Mouse (Mus musculus): ENCODE measurements around the gene Slc17a9. TPM values are rescaled to one million over a fixed set of nuclear protein-coding genes. Genes with fewer than 3 reads are reported as not detected.

Slc17a9 gene
- polyA plus RNA-seq, 1 experiment from 2014 or later, result 0.45 TPM

- 2% methylated on average over 2 of the region's 2 CpGs for WGBS
- Histone ChIP-seq H3K4me1 (replicated peaks; ENCODE audit: control insufficient read depth, insufficient read depth, low read length) (no peaks in the 10 kb centered on the region), H3K9ac (ENCODE audit: low read depth, low read length) (no peak overlapping the region), H3K36me3 (ENCODE audit: control insufficient read depth, insufficient read depth, low read length) (no peaks in the 10 kb centered on the region), H3K4me3 (ENCODE audit: low read depth, low read length) (no peak overlapping the region), H3K4me2 (replicated peaks; ENCODE audit: low read depth, low read length) (no peak overlapping the region), H3K27me3 (ENCODE audit: control insufficient read depth, insufficient read depth, low read length) (no peaks in the 10 kb centered on the region; the same call in 1 of the 2 replicates), H3K27ac (ENCODE audit: low read depth, low read length) (no peak overlapping the region), H3K9me3 (ENCODE audit: control insufficient read depth, low read length) (no peaks in the 10 kb centered on the region)
- DNase-seq (ENCODE audit: low spot score), result no peak
- no peak for ATAC-seq (ENCODE audit: low FRiP score)
Measured at GRCm38 (mm10) chr2:180756786-180757185, 31.7 kb downstream of the Slc17a9 start.

DNA sequence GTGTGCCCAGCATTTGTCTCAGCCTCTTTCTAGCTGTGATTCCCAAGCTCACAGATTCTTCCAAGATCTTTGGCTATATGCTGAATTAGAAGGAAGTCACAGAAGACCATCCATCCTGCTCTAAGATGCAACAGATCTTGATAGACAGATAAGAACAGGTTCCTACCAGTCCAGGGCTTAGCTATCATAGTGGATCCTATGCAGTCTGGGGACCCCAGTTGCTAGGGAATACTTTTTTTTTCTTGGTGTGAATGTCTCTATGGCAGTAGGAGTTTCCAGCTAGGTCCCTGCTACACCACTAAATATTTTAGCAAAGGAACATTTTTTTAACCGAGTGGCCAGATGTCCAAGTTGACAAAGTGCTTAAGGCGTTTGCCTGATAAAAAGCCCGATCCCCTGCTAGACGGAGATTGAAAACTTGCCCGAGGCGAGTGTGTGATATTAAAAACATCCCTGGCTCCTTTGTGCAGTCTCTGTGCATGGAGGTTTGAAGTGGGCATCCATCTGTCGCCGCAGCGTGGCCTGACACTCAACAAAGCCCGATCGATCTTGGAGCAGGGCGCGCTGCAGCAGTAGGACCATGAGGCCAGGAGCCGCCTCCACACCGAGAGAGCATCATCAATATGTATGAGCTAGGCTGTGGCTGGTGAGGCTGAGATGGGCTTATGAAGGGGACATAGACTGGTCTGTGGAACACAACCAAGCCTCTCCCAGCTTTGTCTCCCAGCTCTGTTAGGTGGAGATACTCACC lies 33.6 kb downstream of the Slc17a9 start:
- H3K4me3 ChIP-seq (ENCODE audit: low read depth, low read length), result no peak overlapping the region
- no peak overlapping the region for H3K4me2 ChIP-seq (replicated peaks; ENCODE audit: low read depth, low read length)
- no peaks in the 10 kb centered on the region for H3K36me3 ChIP-seq (ENCODE audit: control insufficient read depth, insufficient read depth, low read length)
- WGBS, result 30% methylated on average over 15 of the region's 15 CpGs
- no peak overlapping the region for H3K9ac ChIP-seq (ENCODE audit: low read depth, low read length)
- no peaks in the 10 kb centered on the region for H3K4me1 ChIP-seq (replicated peaks; ENCODE audit: control insufficient read depth, insufficient read depth, low read length)
- peak overlapping the region; percentile 76 for H3K27ac ChIP-seq (ENCODE audit: low read depth, low read length)
- H3K9me3 ChIP-seq (ENCODE audit: control insufficient read depth, low read length), result no peaks in the 10 kb centered on the region
- ATAC-seq (ENCODE audit: low FRiP score), result peak; percentile 90
- peak; percentile 70 for DNase-seq (ENCODE audit: low spot score)
- H3K27me3 ChIP-seq (ENCODE audit: control insufficient read depth, insufficient read depth, low read length), result no peaks in the 10 kb centered on the region; the same call in 1 of the 2 replicates

DNA sequence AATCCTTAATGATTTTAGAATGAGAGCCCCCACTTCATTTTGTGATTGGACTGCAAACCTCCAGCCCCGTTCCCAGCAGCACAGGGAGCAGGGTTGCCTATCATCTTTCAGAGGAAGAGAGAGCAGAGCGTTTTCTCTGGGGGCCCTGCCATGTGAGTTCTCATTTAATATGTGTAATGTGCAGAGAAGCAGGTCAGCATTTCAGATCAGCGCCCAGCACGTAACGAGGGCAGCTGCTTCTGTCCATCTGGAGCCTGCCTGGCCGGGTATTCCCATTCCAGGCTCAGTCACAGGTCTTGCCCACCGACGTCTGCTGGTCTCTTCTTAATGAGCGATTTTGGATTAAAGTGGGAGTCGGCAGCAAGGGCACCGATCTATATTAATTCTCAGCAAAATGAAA lies 39.9 kb downstream of the Slc17a9 start:
- no peak overlapping the region for H3K27ac ChIP-seq (ENCODE audit: low read depth, low read length)

GRCm38 (mm10) chr2:180765713-180766112 lies 40.6 kb downstream of the Slc17a9 start:
- no peaks in the 10 kb centered on the region for H3K36me3 ChIP-seq (ENCODE audit: control insufficient read depth, insufficient read depth, low read length)
- DNase-seq (ENCODE audit: low spot score), result no peak
- no peaks in the 10 kb centered on the region for H3K4me1 ChIP-seq (replicated peaks; ENCODE audit: control insufficient read depth, insufficient read depth, low read length)
- H3K27me3 ChIP-seq (ENCODE audit: control insufficient read depth, insufficient read depth, low read length), result no peaks in the 10 kb centered on the region; the same call in 1 of the 2 replicates
- H3K9me3 ChIP-seq (ENCODE audit: control insufficient read depth, low read length), result no peaks in the 10 kb centered on the region
- 75% methylated on average over 7 of the region's 7 CpGs for WGBS
- H3K4me3 ChIP-seq (ENCODE audit: low read depth, low read length), result no peak overlapping the region
- no peak overlapping the region for H3K27ac ChIP-seq (ENCODE audit: low read depth, low read length)
- no peak for ATAC-seq (ENCODE audit: low FRiP score)
- H3K9ac ChIP-seq (ENCODE audit: low read depth, low read length), result no peak overlapping the region
- no peak overlapping the region for H3K4me2 ChIP-seq (replicated peaks; ENCODE audit: low read depth, low read length)

More for the DNA sequence above, 39.9 kb downstream of the Slc17a9 start:
- ATAC-seq (ENCODE audit: low FRiP score), result no peak
- Histone ChIP-seq H3K27me3 (ENCODE audit: control insufficient read depth, insufficient read depth, low read length) (no peaks in the 10 kb centered on the region; the same call in 1 of the 2 replicates), H3K36me3 (ENCODE audit: control insufficient read depth, insufficient read depth, low read length) (no peaks in the 10 kb centered on the region), H3K4me3 (ENCODE audit: low read depth, low read length) (no peak overlapping the region), H3K4me1 (replicated peaks; ENCODE audit: control insufficient read depth, insufficient read depth, low read length) (no peaks in the 10 kb centered on the region), H3K9ac (ENCODE audit: low read depth, low read length) (no peak overlapping the region), H3K9me3 (ENCODE audit: control insufficient read depth, low read length) (no peaks in the 10 kb centered on the region), H3K4me2 (replicated peaks; ENCODE audit: low read depth, low read length) (no peak overlapping the region)
- peak; percentile 35 for DNase-seq (ENCODE audit: low spot score)
- 62% methylated on average over 11 of the region's 11 CpGs for WGBS

DNA sequence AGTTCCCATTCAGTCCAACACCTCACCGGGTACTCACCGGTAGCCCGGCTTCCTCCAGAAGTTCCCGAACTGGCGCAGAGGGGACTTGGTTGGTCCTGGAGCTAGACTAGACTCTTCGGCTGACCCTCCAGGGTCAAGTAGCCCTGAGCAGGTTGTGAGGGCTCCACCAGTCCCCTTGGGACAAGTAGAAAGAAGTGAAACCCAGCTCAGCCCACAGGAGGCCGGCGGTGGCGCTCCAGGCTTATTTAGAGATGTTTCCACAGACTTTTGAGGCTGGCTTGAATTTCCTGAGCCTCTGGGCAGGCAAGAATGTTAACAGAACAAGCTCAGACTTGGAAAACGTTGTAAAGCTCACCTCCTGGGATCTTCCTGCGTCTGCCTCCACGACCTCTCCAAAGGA lies 50.2 kb downstream of the Slc17a9 start:
- DNase-seq (ENCODE audit: low spot score) (no peak), ATAC-seq (ENCODE audit: low FRiP score) (no peak)
- H3K4me3 ChIP-seq (ENCODE audit: low read depth, low read length), result 0 out of 2 replicates have a peak overlapping the region, but pooled peaks have one; percentile 26
- H3K36me3 ChIP-seq (ENCODE audit: control insufficient read depth, insufficient read depth, low read length), result no peaks in the 10 kb centered on the region
- peaks cover 60% of the 10 kb centered on the region for H3K27me3 ChIP-seq (ENCODE audit: control insufficient read depth, insufficient read depth, low read length)
- no peaks in the 10 kb centered on the region for H3K9me3 ChIP-seq (ENCODE audit: control insufficient read depth, low read length)
- no peak overlapping the region for H3K9ac ChIP-seq (ENCODE audit: low read depth, low read length)
- H3K4me1 ChIP-seq (replicated peaks; ENCODE audit: control insufficient read depth, insufficient read depth, low read length), result no peaks in the 10 kb centered on the region
- 3% methylated on average over 12 of the region's 12 CpGs for WGBS
- no peak overlapping the region for H3K27ac ChIP-seq (ENCODE audit: low read depth, low read length)
- no peak overlapping the region; the same call in 1 of the 2 replicates for H3K4me2 ChIP-seq (replicated peaks; ENCODE audit: low read depth, low read length)

DNA sequence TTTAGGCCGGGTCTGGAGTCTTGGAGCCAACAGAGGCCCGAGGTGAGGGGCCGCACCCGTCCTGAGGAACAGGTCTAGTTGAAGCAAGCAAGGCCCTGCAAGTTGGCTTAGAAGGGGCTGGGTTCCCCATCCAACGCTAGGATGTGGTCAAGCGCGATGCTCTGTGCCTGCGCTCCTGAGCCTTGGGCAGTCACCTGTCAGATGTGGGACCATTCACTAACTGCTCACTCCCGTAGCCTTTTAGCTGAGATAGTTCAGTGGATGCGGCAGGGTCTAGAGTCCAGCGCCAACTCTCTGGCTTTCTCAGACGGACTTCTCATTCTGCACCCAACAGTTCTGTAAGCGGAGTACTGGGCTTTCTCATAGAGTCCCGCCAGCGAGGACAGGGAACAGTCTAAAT lies 50.6 kb downstream of the Slc17a9 start:
- no peak for ATAC-seq (ENCODE audit: low FRiP score)
- Histone ChIP-seq H3K9ac (ENCODE audit: low read depth, low read length) (no peak overlapping the region), H3K4me3 (ENCODE audit: low read depth, low read length) (peak overlapping the region; percentile 26), H3K27ac (ENCODE audit: low read depth, low read length) (no peak overlapping the region), H3K36me3 (ENCODE audit: control insufficient read depth, insufficient read depth, low read length) (no peaks in the 10 kb centered on the region), H3K4me1 (replicated peaks; ENCODE audit: control insufficient read depth, insufficient read depth, low read length) (no peaks in the 10 kb centered on the region), H3K9me3 (ENCODE audit: control insufficient read depth, low read length) (no peaks in the 10 kb centered on the region), H3K4me2 (replicated peaks; ENCODE audit: low read depth, low read length) (peak overlapping the region; percentile 37; the same call in 1 of the 2 replicates), H3K27me3 (ENCODE audit: control insufficient read depth, insufficient read depth, low read length) (peaks cover 60% of the 10 kb centered on the region)
- WGBS, result 4% methylated on average over 15 of the region's 15 CpGs
- no peak for DNase-seq (ENCODE audit: low spot score)

- 1% methylated on average over 28 of the region's 28 CpGs for WGBS
- Histone ChIP-seq H3K4me2 (replicated peaks; ENCODE audit: low read depth, low read length) (peak within 1 kb of the TSS; percentile 37), H3K36me3 (ENCODE audit: control insufficient read depth, insufficient read depth, low read length) (no peaks in the 10 kb centered on the region), H3K9ac (ENCODE audit: low read depth, low read length) (no peak within 1 kb of the TSS), H3K9me3 (ENCODE audit: control insufficient read depth, low read length) (no peaks in the 10 kb centered on the region), H3K27me3 (ENCODE audit: control insufficient read depth, insufficient read depth, low read length) (peaks cover 62% of the 10 kb centered on the region), H3K4me1 (replicated peaks; ENCODE audit: control insufficient read depth, insufficient read depth, low read length) (no peaks in the 10 kb centered on the region), H3K4me3 (ENCODE audit: low read depth, low read length) (peak within 1 kb of the TSS; percentile 26), H3K27ac (ENCODE audit: low read depth, low read length) (no peak within 1 kb of the TSS)
- ATAC-seq (ENCODE audit: low FRiP score) (no peak; the same call in 1 of the 2 replicates), DNase-seq (ENCODE audit: low spot score) (no peak)
Measured at GRCm38 (mm10) chr2:180776793-180777192, 51.7 kb downstream of the Slc17a9 start, which contains the start of gene Bhlhe23. Gene Bhlhe23, minus strand, starts transcription at chr2:180776900.

GRCm38 (mm10) chr2:180779226-180780104 lies 54.4 kb downstream of the Slc17a9 start:
- H3K27ac ChIP-seq (ENCODE audit: low read depth, low read length), result no peak overlapping the region
- DNase-seq (ENCODE audit: low spot score) (peak; percentile 85), ATAC-seq (ENCODE audit: low FRiP score) (no peak)
- WGBS, result 27% methylated on average over 12 of the region's 12 CpGs
- peaks cover 48% of the 10 kb centered on the region for H3K27me3 ChIP-seq (ENCODE audit: control insufficient read depth, insufficient read depth, low read length)
- no peak overlapping the region for H3K4me2 ChIP-seq (replicated peaks; ENCODE audit: low read depth, low read length)
- no peak overlapping the region for H3K9ac ChIP-seq (ENCODE audit: low read depth, low read length)
- H3K4me3 ChIP-seq (ENCODE audit: low read depth, low read length), result no peak overlapping the region
- no peaks in the 10 kb centered on the region for H3K9me3 ChIP-seq (ENCODE audit: control insufficient read depth, low read length)
- no peaks in the 10 kb centered on the region for H3K36me3 ChIP-seq (ENCODE audit: control insufficient read depth, insufficient read depth, low read length)
- H3K4me1 ChIP-seq (replicated peaks; ENCODE audit: control insufficient read depth, insufficient read depth, low read length), result no peaks in the 10 kb centered on the region
